Mouse (Mus musculus) kidney, adult 2 months (tissue): ENCODE results near the gene Cfap61. TPM values are rescaled to one million over a fixed set of nuclear protein-coding genes. Genes with fewer than 3 reads are reported as not detected.

ENCODE experiments used
- DNase-seq: peaks from one replicate; pipeline ENCODE4 v3.0.0; 2021
- H3K27ac ChIP-seq: fragments of 200-500 bp; 2 replicates; pipeline ENCODE4 v1.5.1; 2012; ENCODE audit warnings: low read depth, low read length, control low read depth, inconsistent platforms; ENCODE audit not compliant: insufficient read depth
- H3K27me3 ChIP-seq: fragments of 200-500 bp; replicated peaks from 2 replicates; pipeline ENCODE4 v1.6.1; 2012; ENCODE audit warnings: mild to moderate bottlenecking, moderate library complexity, low read length, inconsistent platforms; ENCODE audit not compliant: control insufficient read depth, insufficient read depth
- H3K36me3 ChIP-seq: fragments of 200-500 bp; 2 replicates; pipeline ENCODE4 v1.6.1; 2012; ENCODE audit warnings: mild to moderate bottlenecking, moderate library complexity, low read length, inconsistent platforms; ENCODE audit not compliant: control insufficient read depth, insufficient read depth
- H3K4me1 ChIP-seq: fragments of 200-500 bp; 2 replicates; pipeline ENCODE4 v1.6.1; 2011; ENCODE audit warnings: low read length; ENCODE audit not compliant: control insufficient read depth, insufficient read depth
- H3K4me3 ChIP-seq: fragments of 200-500 bp; 2 replicates; pipeline ENCODE4 v1.5.1; 2011; ENCODE audit warnings: mild to moderate bottlenecking, low read depth, low read length, control low read depth; ENCODE audit not compliant: insufficient read depth
- CTCF ChIP-seq: fragments of 200-500 bp; conservative IDR thresholded peaks from 2 replicates; pipeline ENCODE4 v1.5.1; 2011; ENCODE audit warnings: low read depth, mild to moderate bottlenecking, control low read depth, low read length, moderate library complexity, mixed read lengths; ENCODE audit not compliant: insufficient read depth, insufficient read length
- POLR2A ChIP-seq: fragments of 200-500 bp; IDR thresholded peaks from one replicate; pipeline ENCODE4 v1.6.1; 2011; ENCODE audit warnings: low read depth, low read length, control low read depth
- WGBS: fragments of 180-500 bp; shearing (Covaris S2); methylation state at CpG from one replicate; pipeline ENCODE4 v1.1.7; 2018; 5-methylcytosine and 5-hydroxymethylcytosine counted together
- polyA plus RNA-seq: library from polyadenylated mRNA; depleted of rRNA; stranded (reverse); fragments of >200 nt; gene quantifications from 2 replicates; pipeline ENCODE4 v1.2.3, GENCODE M21; 2012

Cfap61 gene
- polyA plus RNA-seq, 1 experiment = 0.38 TPM

DNA sequence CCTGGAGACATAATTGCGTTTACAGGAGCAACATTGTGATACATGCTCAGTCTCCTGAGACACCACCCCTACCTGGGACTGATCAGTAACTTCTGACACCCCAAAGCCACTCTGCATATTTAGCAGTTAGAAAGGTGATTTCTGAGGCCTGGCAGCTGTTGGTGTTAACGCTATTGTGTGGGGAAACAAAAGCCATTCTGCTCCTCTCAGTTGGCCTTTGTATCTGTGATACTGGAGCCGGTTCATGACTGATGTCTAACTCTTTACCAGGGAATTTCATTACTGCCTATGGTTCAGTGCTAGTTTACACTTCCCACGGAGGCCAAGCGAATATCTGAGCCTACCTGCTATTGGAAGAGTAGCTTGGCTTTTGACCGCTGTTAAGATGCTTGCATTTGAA is 138.7 kb downstream of the Cfap61 start:
- H3K36me3 ChIP-seq = no peaks in the 10 kb centered on the region
- H3K4me3 ChIP-seq = no peak overlapping the region
- H3K27ac ChIP-seq = no peak overlapping the region
- 49% methylated on average over 6 of the region's 6 CpGs for WGBS
- TF ChIP-seq POLR2A (no peak), CTCF (no peak)
- no peaks in the 10 kb centered on the region; the same call in 1 of the 2 replicates for H3K27me3 ChIP-seq
- no peaks in the 10 kb centered on the region for H3K4me1 ChIP-seq
- DNase-seq = no peak

DNA sequence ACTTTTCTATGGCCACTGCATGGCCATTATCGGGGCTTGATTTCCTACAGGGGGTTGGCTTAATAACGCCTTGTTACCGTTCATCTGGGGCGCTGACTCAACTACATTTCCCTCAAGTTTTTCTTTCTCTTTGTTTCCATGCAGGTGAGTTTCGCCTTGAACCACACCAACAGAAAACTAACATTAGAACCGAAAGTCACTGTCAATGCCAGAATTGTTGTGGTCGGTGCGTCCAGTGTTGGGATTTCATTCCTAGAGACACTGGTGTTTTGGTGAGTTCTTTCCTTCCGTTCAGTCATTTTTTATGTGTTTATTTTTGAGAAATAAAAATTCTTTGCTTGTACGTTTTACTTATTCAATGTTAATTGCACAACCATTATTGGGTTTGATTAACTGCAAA is 142.5 kb downstream of the Cfap61 start:
- no peak overlapping the region for H3K4me3 ChIP-seq
- no peak overlapping the region for H3K27ac ChIP-seq
- H3K36me3 ChIP-seq = no peaks in the 10 kb centered on the region
- DNase-seq = no peak
- H3K27me3 ChIP-seq = no peaks in the 10 kb centered on the region
- TF ChIP-seq CTCF = no peak
- TF ChIP-seq POLR2A = no peak
- no peaks in the 10 kb centered on the region for H3K4me1 ChIP-seq
- WGBS = 91% methylated on average over 10 of the region's 10 CpGs

- 89% methylated on average over 4 of the region's 4 CpGs for WGBS
- Histone ChIP-seq H3K4me1 (no peaks in the 10 kb centered on the region), H3K36me3 (no peaks in the 10 kb centered on the region), H3K27me3 (no peaks in the 10 kb centered on the region), H3K4me3 (no peak overlapping the region), H3K27ac (no peak overlapping the region)
- no peak for TF ChIP-seq POLR2A
- TF ChIP-seq CTCF = no peak
- no peak for DNase-seq
Measured at GRCm38 (mm10) chr2:146080282-146080681, 145.7 kb downstream of the Cfap61 start.

- 69% methylated on average over 6 of the region's 6 CpGs for WGBS
- H3K4me3 ChIP-seq = no peak overlapping the region
Measured at GRCm38 (mm10) chr2:146083326-146083871, 148.8 kb downstream of the Cfap61 start.

DNA sequence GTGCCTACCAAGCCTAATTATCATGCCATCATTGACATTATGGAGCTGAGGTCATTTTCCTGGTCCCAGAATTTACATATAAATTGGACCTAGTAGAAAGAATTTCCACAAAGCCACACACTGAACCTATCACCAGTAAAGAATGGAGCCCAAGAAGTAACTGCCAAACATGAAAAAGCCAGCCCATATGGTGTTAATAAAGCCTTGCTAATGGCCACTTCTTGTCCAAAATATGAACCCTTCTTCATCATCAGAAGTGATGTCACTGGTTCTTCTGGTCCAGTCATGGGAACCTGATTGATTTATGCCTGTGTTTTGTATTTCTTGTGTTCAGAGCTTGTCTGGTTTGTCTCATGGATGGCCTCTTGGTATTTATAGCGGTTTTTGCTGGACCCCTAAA is 152.8 kb downstream of the Cfap61 start:
- WGBS = 85% methylated on average over 1 of the region's 1 CpGs
- Histone ChIP-seq H3K27me3 (no peaks in the 10 kb centered on the region), H3K27ac (no peak overlapping the region), H3K36me3 (no peaks in the 10 kb centered on the region), H3K4me3 (no peak overlapping the region), H3K4me1 (no peaks in the 10 kb centered on the region)
- no peak for TF ChIP-seq POLR2A
- TF ChIP-seq CTCF = no peak
- DNase-seq = no peak

More at GRCm38 (mm10) chr2:146083326-146083871, 148.8 kb downstream of the Cfap61 start:
- no peak overlapping the region for H3K27ac ChIP-seq
- no peaks in the 10 kb centered on the region for H3K4me1 ChIP-seq
- no peaks in the 10 kb centered on the region for H3K27me3 ChIP-seq
- no peak for DNase-seq
- TF ChIP-seq CTCF (no peak), POLR2A (no peak)
- no peaks in the 10 kb centered on the region for H3K36me3 ChIP-seq

GRCm38 (mm10) chr2:146089157-146089692 is 154.6 kb downstream of the Cfap61 start:
- no peaks in the 10 kb centered on the region for H3K4me1 ChIP-seq
- 33% methylated on average over 6 of the region's 6 CpGs for WGBS
- no peak overlapping the region for H3K4me3 ChIP-seq
- DNase-seq = no peak
- H3K27ac ChIP-seq = no peak overlapping the region
- no peaks in the 10 kb centered on the region for H3K27me3 ChIP-seq
- H3K36me3 ChIP-seq = no peaks in the 10 kb centered on the region
- no peak for TF ChIP-seq CTCF
- no peak for TF ChIP-seq POLR2A

GRCm38 (mm10) chr2:146097532-146097931 is 162.9 kb downstream of the Cfap61 start:
- DNase-seq = no peak
- no peak for TF ChIP-seq POLR2A
- H3K4me1 ChIP-seq = no peaks in the 10 kb centered on the region
- 95% methylated on average over 5 of the region's 5 CpGs for WGBS
- no peaks in the 10 kb centered on the region for H3K27me3 ChIP-seq
- no peak overlapping the region for H3K27ac ChIP-seq
- H3K36me3 ChIP-seq = no peaks in the 10 kb centered on the region
- H3K4me3 ChIP-seq = no peak overlapping the region
